Mouse (Mus musculus): ENCODE results near the gene Platr17.
A peak's percentile ranks its signal among the peaks of the same experiment; 100 is the strongest.
"Not testable (repeated sequence)": the region's sequence is repeated elsewhere in the genome, so short reads cannot be mapped to it uniquely, and the experiment has no call there.

The Platr17 gene

GRCm38 (mm10) chr17:33903911-33904651 lies 854 bp upstream of the Platr17 start:
- DNase-seq = not testable (repeated sequence)

GRCm38 (mm10) chr17:33908331-33909076 lies 3.6 kb downstream of the Platr17 start:
- DNase-seq = peak; percentile 81 to 84

GRCm38 (mm10) chr17:33909077-33909868 lies 4.3 kb downstream of the Platr17 start, which contains the start of gene Daxx:
Daxx (plus strand) TSS chr17:33909414.
- peak; percentile 99 to 100 for DNase-seq

GRCm38 (mm10) chr17:33909869-33910250 lies 4.9 kb downstream of the Platr17 start:
- DNase-seq = no peak

- DNase-seq = no peak
Observed at GRCm38 (mm10) chr17:33910346-33911051, 5.6 kb downstream of the Platr17 start.

GRCm38 (mm10) chr17:33911052-33911812 lies 6.3 kb downstream of the Platr17 start:
- DNase-seq = no peak

GRCm38 (mm10) chr17:33911813-33912414 lies 7.0 kb downstream of the Platr17 start:
- no peak for DNase-seq

- no peak for DNase-seq
Observed at GRCm38 (mm10) chr17:33913264-33913663, 8.3 kb downstream of the Platr17 start.

GRCm38 (mm10) chr17:33913905-33914304 lies 9.0 kb downstream of the Platr17 start:
- DNase-seq = no peak

GRCm38 (mm10) chr17:33914969-33915391 lies 10.0 kb downstream of the Platr17 start:
- DNase-seq = peak in 1 of 2 experiments; percentile 20

- peak; percentile 98 to 99 for DNase-seq
Observed at GRCm38 (mm10) chr17:33915671-33916250, 10.8 kb downstream of the Platr17 start, which contains the start of the genes Tapbp and Zbtb22. Tapbp (plus strand) TSS chr17:33915899. Zbtb22 (plus strand) TSS chr17:33915904.

GRCm38 (mm10) chr17:33916294-33916693 lies 11.4 kb downstream of the Platr17 start:
- DNase-seq = no peak

GRCm38 (mm10) chr17:33916847-33917655 lies 12.1 kb downstream of the Platr17 start:
- DNase-seq = peak in 1 of 2 experiments; percentile 35

- DNase-seq = peak in 1 of 2 experiments; percentile 19
Observed at GRCm38 (mm10) chr17:33917656-33918292, 12.8 kb downstream of the Platr17 start.

GRCm38 (mm10) chr17:33918293-33919203 lies 13.6 kb downstream of the Platr17 start:
- peak; percentile 36 to 43 for DNase-seq

GRCm38 (mm10) chr17:33919351-33920281 lies 14.7 kb downstream of the Platr17 start:
- peak; percentile 75 for DNase-seq
